Mouse (Mus musculus): Measurements from ENCODE around the gene Rbl2.

Gene Rbl2

DNA sequence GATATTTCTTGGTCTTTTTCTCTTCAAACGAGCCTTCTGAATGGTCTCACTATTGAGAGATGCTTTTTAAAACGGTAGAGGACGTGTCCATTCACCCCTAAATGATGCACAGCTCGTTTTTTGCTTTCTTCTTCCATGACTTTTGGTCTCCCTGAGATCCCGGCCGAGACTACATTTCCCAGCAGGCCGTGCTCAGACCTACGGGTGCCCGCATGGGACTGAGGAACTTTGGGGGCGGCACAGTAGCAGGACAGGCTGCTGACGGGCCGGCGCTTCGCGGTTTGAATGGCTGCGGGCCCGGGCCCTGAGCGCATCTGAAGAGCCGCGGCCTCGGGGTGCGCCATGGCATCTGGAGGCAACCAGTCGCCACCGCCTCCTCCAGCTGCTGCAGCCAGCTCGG is at the start of gene Rbl2:
TSS of gene Rbl2 (plus strand) at position 224 of the 400 bp plus-strand sequence.
- peak; percentile 98 for DNase-seq (ENCODE audit: low read depth, low spot score)

DNA sequence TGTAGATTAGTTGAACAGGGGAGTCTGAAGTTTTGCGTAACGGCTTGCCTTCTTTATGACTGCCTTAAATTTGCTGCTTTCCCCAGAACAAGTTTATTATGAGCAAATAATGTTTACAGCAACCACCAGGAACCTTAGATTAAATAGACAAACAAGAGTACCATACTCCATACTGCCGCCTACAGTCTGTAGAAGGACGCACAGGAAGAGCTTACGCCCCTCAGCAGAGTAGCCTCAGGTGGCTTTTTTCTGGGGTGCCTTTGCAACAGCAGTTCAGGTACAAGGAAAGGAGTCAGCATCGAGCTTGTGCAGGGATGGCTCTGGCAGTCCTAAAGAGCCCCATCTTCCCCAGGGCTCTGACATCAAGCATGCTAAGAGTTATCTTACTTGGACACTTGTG is 35.4 kb upstream of the Rbl2 start:
- DNase-seq (ENCODE audit: low read depth, low spot score), result no peak

DNA sequence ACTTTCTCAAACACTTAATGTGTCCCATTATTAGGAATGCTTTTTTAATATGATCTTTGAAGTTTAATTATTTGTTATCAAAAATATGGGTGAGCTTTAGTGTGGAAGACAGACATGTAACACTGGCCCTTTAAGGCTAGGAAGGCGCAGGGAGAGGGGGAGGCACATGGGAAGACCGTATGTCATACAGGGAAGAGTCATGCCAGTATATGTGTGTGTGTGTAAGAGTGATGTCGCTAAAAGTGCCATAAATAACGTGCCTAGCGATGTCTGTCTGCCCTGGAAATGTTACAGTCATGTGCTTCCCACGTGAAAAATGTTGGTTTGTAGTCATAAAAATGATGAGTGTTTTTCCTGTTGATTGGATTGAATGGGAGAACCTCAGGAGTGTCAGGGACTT is 33.0 kb upstream of the Rbl2 start:
- peak; percentile 20 for DNase-seq (ENCODE audit: low read depth, low spot score)

DNA sequence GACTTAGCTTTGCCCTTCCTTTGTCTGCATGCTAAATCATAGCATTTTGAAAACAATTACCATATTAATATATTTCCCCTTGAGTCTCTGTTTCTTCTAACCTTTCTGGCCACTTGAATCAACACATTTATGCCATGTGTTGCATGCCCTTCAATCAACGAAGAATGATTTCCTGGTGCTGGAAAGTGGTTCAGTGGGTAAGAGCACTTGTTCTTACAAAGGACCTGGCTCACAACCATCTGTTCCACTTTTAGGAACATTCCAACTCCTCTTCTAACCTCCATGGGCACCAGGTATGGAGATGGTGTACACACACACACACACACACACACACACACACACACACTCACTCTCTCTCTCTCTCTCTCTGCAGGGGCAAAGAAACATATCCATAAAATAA is 31.2 kb upstream of the Rbl2 start:
- no peak for DNase-seq (ENCODE audit: low read depth, low spot score)

DNA sequence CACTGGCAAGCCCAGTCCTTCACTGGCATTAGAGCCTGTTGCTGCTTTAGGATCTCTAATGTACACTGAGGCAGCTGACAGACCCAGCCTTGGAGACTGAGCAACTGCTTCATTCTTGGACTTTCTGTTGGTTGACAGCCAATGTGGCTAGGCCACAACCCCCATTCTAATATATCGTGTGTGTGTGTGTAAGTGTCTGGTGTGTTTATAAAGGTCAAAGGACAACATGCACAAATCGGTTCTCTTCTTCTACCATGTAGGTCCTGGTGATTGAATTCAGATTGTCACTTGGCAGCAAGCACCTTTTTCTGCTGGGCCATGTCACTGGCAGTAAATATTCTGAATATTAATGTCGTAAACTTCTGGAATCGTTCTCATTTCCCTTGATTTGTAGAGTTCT is 23.5 kb upstream of the Rbl2 start:
- DNase-seq (ENCODE audit: low read depth, low spot score), result no peak

DNA sequence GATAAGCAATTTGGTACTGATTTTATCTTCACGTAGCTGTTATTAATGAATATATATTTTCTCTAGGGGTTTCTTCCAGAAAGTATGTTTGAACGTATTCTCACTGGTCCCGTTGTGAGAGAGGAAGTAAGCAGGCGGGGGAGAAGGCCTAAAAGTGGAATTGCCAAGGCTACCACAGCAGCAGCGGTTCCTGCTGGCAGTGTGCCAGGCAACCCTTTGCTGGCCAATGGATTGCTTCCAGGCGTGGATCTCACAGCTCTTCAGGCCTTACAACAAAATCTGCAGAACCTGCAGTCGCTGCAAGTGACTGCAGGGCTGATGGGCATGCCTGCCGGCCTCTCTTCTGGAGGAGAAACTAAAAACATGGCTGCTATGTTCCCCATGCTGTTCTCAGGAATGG is 18.8 kb upstream of the Rbl2 start:
- DNase-seq (ENCODE audit: low read depth, low spot score), result peak; percentile 79

DNA sequence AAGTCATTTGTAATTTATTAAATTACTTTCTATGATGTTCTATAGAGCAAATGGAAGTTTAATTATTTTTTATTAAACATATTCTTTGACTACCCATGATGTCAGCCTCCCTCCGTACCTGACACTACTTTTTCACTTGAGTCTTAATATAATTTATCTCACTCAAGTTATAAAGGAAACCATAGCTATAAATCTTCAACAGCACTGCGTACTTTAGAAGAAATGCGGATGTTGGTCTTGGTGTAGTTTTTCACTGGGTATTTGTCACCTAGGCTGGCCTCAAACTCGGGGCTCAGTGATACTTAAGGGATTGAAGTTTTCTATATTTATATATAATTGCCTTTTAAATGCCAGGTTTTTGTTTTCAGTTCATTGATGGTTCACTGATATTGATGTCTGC is 15.4 kb upstream of the Rbl2 start:
- DNase-seq (ENCODE audit: low read depth, low spot score), result no peak

DNA sequence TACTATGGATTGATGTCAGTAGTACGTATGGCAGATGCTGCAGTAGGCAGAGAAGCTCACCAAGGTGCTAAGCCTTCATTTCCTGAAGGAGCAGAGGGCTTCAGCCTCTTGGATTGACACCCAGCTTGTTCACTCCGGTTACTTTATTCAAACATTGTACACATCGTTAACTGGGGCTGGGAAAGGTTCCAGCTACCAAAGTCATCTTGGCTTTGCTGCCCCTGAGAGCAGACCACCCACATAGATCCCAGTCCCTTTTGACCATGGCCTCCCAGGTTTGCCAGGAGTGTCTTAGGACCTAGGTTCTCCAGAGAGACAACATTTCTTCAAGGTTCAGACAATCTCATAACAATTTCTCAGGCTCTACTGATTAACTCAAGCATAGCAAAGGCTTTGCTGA is 13.0 kb upstream of the Rbl2 start:
- no peak for DNase-seq (ENCODE audit: low read depth, low spot score)

DNA sequence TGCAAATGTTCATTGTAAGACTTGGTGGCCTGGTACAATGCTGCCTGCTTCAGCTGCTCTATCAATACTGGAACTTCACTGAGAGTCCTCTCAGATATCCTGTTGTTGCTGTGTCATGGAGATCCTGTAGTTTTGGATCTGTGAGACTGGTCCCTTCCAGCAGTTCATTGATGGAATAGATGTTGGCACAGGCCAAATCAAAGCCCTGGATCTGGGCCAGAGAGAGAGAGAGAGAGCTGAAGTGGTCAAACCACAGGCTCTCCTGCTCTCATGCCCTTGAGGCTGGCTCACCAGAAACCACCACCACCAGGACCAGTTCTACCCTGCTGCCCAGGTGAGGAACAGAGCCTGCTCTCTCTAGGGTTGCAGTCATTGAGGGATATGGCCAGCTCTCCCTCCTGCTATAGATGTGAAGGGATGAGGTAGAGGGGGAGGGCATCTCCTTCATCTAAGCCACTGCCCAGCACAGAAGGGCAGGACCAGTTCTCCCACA is 10.7 kb upstream of the Rbl2 start:
- DNase-seq (ENCODE audit: low read depth, low spot score), result peak; percentile 53

DNA sequence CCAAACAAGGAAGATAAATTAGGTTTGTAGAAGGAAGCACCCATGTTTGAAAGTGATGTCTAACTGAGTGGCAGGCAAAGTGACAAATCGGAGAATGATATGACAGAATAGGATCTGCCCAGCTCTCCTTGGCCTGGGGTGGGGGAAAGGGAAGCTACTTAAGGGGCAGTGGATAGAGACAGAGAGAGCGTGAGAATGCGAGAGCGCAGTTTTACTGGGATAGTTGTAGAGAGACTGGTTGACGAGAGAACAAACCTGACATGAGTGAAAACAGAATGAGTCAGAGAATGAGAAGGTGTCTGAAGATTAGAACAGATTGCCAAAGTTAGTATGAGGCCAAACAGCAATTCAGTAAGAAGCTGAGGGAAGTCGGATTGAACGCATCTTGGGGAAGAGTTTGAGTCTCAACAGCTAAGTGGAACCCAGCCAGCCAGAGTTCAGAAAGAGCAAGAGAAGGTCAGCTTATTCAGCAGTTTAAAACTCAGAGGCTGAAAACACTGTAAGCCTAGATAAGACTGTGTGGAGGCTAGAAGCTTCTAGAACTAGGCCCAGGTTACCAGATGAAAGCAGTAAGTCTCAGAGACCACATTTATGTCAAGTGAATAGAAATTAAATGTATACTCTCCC is 9.9 kb upstream of the Rbl2 start:
- DNase-seq (ENCODE audit: low read depth, low spot score), result peak; percentile 35

DNA sequence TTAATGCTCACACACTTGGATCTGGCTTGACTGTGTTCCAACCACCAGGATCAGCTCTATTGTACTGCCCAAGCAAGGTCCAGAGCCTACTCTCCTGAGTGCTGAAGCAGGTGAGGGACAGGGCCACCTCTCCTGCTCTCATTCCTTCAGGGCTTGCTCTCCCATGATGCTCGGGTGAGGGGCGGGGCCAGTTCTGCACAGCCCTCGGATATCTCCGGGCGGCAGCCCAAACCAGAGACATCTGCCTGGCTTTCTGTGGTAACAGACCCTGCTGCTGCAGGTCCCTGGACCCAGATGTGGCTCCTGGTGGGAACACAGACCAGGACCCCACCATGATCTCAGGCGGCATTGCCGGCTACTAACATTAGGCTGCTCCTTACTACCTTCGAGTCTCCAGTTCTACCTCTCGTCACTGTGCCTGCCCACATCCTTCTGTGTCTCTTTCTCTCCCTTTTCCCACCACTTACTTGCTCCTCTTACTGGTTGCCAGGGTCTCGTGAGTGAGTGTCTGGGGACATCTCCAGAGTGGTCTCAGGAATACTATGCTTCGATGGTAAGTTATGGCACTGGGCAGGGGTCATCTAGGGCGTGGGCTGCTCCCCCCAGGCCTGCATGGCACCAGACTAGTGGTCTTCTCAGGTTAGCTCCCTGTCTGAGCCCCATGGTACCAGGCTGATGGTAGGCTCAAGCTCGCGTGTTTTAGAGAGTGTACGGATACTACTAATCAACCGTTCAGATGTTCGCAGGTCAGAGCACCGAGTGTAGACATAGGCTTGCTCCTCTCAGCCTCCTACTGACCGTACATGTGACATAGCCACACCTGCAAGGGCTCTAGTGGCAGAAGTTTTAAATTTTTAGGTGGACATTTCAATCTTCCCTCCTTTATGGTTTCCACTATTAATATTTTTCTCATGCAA is 9.0 kb upstream of the Rbl2 start:
- DNase-seq (ENCODE audit: low read depth, low spot score), result no peak

DNA sequence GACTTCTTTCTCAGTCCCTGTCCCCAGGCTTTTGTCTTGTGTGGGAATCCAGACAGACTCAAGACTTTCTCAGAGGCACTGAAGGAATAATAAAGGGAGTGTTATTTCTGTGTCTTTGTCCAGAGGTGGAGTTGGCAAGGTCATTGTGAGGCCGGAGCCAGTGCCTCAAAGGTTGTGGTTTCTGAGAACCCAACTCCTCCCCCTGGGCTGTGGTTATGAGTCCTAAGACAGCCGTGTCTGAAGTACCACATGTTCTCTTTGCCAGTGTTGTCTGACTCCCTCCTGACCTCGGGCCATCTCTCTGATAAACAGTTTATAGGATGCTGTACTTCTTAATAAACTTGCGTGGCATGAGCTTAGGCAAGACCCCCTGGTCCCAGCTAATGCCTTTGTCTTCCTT is 4.7 kb upstream of the Rbl2 start:
- no peak for DNase-seq (ENCODE audit: low read depth, low spot score)

DNA sequence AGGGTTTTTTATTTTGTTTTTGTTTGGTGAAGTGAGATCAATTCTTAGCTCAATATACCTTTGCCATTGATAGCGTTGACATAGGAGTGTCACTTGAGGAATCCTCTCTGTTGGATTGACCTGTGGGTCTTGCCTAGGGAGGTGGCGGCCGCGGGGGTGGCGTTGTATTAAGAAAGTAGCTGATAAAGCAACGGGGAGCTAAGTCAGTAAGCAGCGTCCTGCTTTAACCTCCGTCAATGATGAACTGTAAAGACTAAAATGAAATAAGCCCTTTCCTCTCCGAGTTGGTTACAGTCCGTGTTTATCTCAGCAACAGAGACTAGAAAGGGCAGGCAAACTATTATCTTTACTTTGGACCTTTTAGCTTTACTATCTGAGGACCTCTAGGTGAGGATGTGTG is 450 bp upstream of the Rbl2 start:
- peak; percentile 16 for DNase-seq (ENCODE audit: low read depth, low spot score)

DNA sequence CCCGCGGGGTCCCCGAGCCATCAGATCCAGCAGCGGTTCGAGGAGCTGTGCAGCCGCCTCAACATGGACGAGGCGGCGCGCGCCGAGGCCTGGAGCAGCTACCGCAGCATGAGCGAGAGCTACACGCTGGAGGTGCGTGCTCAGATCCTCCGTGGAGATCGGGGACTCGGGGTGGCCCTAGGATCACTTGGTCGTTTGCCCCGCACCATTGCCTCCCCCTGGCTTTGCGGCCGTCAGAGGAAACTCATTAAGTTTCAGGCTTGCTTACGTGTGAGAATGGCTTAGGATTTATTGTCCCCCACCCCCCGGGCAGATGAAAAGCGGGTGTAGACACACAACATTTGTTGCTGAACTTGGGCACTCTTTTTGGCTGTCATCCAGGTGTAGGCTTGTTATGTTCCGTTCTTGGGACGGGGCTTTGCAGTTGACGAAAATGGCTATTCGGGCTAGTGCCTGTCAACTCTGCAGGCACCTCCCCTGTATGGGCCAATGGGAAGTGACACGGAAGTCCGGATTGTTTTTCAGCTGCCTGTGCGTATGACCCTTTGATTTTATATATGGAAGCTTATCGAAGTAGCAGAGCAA is 510 bp downstream of the Rbl2 start:
- peak; percentile 92 for DNase-seq (ENCODE audit: low read depth, low spot score)

DNA sequence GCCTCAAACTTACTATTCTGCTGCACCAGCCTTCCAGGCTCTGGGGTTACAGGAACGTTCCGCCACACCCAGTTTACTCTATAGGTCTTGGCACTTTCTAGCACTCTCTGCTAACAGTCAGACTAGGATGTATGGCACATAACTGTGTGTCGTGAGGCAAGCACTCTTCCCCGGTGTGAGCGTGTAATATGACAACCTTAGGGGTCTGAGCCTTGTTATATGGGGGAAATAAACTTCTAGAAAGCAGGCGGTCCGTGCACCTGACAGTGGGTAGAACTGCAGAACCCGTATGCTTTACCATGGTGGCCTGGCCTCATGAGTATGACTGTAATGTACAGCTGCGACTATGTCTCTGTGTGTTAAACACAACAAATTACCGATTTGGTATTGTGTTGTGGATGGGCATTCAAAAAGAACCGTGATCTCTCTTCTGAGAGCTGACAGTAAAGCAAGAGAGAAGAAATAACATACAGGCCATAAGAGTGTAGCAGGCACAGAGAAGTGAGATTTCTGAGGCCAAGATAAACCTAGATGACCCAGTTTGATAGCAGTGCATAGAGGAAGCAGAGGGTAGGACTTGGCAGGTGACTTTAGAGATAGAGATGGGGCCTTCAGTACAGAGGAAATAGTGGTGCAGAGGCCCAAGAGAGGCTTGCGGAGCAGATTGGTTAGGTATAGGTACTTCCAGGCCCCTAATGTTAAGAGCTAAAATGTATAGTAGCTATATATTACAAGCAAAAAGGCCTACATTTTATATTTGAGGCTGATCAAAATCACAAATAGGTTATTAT is 7.4 kb downstream of the Rbl2 start:
- DNase-seq (ENCODE audit: low read depth, low spot score), result no peak

DNA sequence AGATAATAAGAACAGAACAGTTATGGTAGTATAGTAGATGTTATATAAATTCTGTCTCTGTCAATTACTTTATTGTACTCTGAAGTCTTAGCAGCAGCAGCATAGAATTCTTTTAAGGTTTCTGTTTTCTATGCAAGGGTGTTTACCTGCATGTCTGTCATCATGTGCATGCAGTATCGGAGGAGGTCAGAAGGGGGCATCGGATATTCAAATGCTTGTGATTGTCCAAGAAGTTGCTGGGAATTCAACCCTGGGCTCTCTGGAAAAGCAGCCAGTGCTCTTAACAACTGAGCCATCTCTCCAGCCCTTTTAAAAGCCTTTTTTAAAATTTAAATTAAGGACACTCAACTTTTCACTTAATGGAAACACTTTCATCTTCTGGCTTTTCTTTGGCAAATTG is 9.8 kb downstream of the Rbl2 start:
- no peak for DNase-seq (ENCODE audit: low read depth, low spot score)

DNA sequence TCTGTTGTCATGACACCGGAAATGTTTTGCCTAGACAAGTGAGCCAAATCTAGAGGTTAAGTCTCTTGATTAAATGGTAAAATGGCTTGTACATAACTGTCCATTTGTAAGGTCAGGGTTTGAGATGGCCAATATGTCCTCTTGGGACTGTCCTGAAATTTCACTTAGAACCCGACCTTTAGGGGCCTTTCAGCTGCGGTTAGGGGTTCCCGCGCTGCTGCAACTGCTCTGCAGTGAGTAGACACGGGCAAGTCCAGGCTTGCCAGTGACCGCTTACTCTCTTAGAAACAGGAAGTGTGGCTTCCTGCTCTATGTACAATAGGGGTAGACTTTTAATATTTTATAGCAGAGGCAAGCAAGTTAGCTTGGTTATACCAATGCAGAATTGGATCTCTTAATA is 12.1 kb downstream of the Rbl2 start:
- no peak for DNase-seq (ENCODE audit: low read depth, low spot score)

DNA sequence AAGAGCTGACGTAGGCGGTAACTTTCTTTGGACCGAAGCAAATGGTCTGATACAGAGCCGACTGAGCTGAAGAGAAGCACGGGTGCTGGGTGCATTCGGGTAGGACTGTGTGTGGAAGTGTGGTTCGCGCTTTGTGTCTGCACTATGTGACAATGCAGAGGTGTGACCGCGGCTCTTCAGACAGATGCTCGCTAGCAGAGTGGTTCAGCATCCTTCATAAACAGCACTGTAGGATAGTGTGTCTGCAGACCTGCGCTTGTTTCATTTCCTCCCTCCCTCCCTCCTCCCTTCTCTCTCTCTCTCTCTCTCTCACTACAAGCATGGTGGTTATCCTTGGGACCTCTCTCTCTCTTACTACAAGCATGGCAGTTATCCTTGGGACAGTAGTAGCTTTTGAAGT is 12.6 kb downstream of the Rbl2 start:
- DNase-seq (ENCODE audit: low read depth, low spot score), result no peak

DNA sequence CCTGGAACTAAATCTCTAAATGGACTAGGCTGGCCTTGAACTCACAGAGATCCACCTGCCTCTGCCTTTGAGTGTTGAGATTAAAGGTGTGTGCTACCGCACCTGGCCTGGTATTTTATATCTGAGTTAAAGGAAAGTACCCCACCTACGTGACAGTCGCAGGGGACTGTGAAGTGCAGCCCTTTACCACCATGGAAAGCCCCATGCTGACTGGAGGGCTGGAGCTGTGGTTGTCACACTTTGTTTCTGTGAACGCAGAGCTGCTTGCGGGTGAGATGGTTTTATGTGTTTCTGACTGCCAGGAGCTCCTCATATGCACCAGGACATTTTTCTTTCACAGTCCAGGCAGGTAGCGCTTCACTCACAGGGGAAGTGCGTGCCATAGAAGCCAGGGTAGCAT is 18.6 kb downstream of the Rbl2 start:
- DNase-seq (ENCODE audit: low read depth, low spot score), result no peak

DNA sequence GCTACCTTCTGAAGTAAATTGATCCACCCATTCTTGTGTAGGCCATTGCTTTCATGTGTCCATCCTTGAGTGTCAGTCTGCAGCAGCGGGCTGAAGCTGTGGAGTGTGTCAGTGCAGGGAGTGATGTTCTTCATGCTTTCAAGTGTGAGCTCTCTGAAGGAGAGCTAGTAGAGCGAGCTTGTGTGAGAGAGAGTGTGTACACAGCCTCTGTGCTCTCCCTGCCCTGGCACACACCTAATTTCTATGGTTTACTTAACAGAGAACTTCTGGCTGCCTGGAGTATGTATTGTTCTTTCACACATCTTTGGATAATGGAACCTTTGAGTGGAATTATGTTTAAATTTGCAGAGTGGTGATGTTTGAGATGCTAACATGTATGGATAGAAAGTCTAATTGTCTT is 19.7 kb downstream of the Rbl2 start:
- no peak for DNase-seq (ENCODE audit: low read depth, low spot score)

DNA sequence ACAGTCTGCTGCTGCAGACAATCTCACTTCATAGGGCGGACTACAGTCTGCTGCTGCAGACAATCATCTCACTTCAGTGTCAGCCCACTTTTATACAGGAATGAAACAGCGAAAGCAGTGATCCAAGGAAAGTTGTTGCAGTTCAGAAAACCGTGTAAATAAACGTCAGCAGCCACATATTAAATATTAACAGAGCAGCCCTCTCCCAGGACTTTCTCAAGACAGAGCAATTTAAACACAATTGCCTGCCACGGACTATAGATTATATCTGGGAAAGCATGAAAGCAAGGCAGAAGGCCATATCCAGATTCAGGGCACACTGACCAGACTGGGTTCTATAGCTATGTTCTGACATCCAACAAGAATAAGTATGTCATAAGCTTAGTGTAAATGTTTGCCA is 24.3 kb downstream of the Rbl2 start:
- no peak for DNase-seq (ENCODE audit: low read depth, low spot score)

DNA sequence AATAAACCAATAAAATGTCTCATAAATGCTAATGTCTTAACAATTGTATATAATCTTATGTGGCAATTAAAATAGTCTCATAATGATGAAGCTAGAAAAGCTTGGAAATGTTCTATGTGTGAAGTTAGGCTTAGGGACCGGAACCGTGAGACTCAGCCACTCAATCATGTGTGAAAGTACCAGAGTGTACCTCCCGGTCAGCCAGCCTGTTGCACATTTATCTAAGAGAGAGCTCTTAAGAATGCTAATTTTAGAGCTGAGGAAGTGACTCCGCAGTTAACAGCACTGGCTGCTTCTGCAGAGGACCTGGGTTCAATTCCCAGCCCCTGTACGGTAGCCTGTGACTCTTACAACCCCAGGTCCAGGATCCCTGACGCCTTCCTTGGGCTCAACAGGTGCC is 28.2 kb downstream of the Rbl2 start:
- no peak for DNase-seq (ENCODE audit: low read depth, low spot score)
